In the genomic region with DNA sequence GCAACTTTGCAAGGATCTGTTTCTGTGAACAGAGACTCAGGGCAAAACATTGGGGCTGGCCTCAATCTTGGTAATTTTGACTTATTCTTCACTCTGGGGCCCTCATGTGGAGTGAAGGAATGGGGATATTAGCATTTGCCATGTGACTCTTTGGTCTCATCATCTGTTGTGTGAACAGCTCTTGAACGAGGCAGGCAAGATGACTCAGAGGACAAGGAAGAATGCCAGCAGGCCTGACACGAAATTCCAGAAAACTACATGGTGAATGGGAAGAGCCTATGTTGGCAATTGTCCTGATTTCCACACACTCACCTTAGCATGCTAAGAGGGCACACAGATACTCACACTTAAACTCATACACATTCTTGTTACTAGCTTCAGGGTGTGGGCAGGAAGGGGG, we compare ENCODE assay signal across 13 mouse cellular contexts.
A peak's percentile ranks its signal among the peaks of the same experiment; 100 is the strongest.
DNase-seq lines count a peak whose midpoint lies in the region.
"Had no signal": no experiment of that assay in that cellular context is flagged by ENCODE, and none has a peak within 500 bp of the region (broad histone marks: within the 10 kb centered on the region; RNA-seq: fewer than 3 reads in every experiment).

No protein-coding gene starts in this region.

- no peak overlapping the region for H3K4me3 ChIP-seq in forebrain, embryonic 10.5 days
- H3K4me3 ChIP-seq: erythroblast, embryonic 14.5 days; hindbrain, embryonic 13.5 days had no signal

- H3K36me3 ChIP-seq in forebrain, embryonic 10.5 days (replicated peaks): no peaks in the 10 kb centered on the region
- H3K36me3 ChIP-seq: hindbrain, embryonic 13.5 days had no signal

- peak; percentile 33 to 52 for DNase-seq in cerebellum, postnatal 10 days
- DNase-seq in cerebellum, postnatal 4 days (ENCODE audit: low spot score in 2 of 2): no peak
- peak; percentile 53 for DNase-seq in layer of hippocampus, adult 11-12 months (ENCODE audit: low spot score)
- no peak for DNase-seq in layer of hippocampus, postnatal 10 days (ENCODE audit: low spot score in 2 of 2)
- DNase-seq in 3T3-L1 (ENCODE audit: low read depth, low spot score): peak; percentile 90
- DNase-seq in adrenal gland, postnatal 25 days: peak; percentile 27
- DNase-seq in gastrocnemius, adult 8-10 months (ENCODE audit: low spot score in 2 of 2): no peak
- DNase-seq in forebrain, embryonic 10.5 days (ENCODE audit: extremely low spot score, low spot score): no peak
- DNase-seq: gastrocnemius, postnatal 10 days; kidney, adult 9 months had no signal

- no peaks in the 10 kb centered on the region for H3K4me1 ChIP-seq in forebrain, embryonic 10.5 days

- no peaks in the 10 kb centered on the region for H3K9me3 ChIP-seq in forebrain, embryonic 10.5 days
- H3K9me3 ChIP-seq: hindbrain, embryonic 13.5 days had no signal

- H3K27me3 ChIP-seq in forebrain, embryonic 10.5 days (ENCODE audit: poor library complexity, severe bottlenecking): no peaks in the 10 kb centered on the region
- H3K27me3 ChIP-seq: hindbrain, embryonic 13.5 days had no signal

- no peak overlapping the region for H3K27ac ChIP-seq in forebrain, embryonic 10.5 days
- H3K27ac ChIP-seq: hindbrain, embryonic 13.5 days; liver, embryonic 14.5 days had no signal

- WGBS in forebrain, embryonic 10.5 days: 79% methylated on average over 2 of the region's 2 CpGs

Comparison
In these comparisons a context has a peak if more than half of its experiments do, and no peak if none do; other contexts are left out.
1. DNase-seq: peak in cerebellum, postnatal 10 days (2 of 2), layer of hippocampus, adult 11-12 months (single experiment), 3T3-L1 (single experiment) and adrenal gland, postnatal 25 days (single experiment); none in cerebellum, postnatal 4 days (0 of 2), layer of hippocampus, postnatal 10 days (0 of 2), gastrocnemius, adult 8-10 months (0 of 2) and forebrain, embryonic 10.5 days (single experiment).